Mouse (Mus musculus): ENCODE data around the gene Ankrd13d.

GRCm38 (mm10) chr19:4232651-4233050, 50.3 kb downstream of the Ankrd13d start:
- no peak for TF ChIP-seq POLR2A (IDR thresholded peaks at IDR 0.05; ENCODE audit: insufficient read length, low read depth)
- TF ChIP-seq MYOD1 (IDR thresholded peaks at IDR 0.05; ENCODE audit: control insufficient read depth in 1 of 3, insufficient read length in 2 of 3, low read depth in 2 of 3) = no peak
- no peak for TF ChIP-seq E2F4 (IDR thresholded peaks at IDR 0.05; ENCODE audit: insufficient read depth)
- no peak for TF ChIP-seq CEBPB (IDR thresholded peaks at IDR 0.05; ENCODE audit: insufficient read depth, poor library complexity, severe bottlenecking)

All from myocyte (in vitro differentiated cells).